Mouse (Mus musculus) testis, adult 2 months (tissue): ENCODE data around the gene Cachd1.

Source experiments
- CTCF ChIP-seq: fragments of 200-500 bp; IDR thresholded peaks from 2 replicates; pipeline ENCODE4 v1.5.1; 2012; ENCODE audit warnings: low read depth, mild to moderate bottlenecking, inconsistent platforms, low read length, moderate library complexity; ENCODE audit not compliant: control insufficient read depth, insufficient read depth, insufficient replicate concordance
- POLR2A ChIP-seq: fragments of 200-500 bp; IDR thresholded peaks from 2 replicates; pipeline ENCODE4 v1.6.1; 2012; ENCODE audit warnings: low read depth, mild to moderate bottlenecking, inconsistent platforms, low read length, moderate library complexity; ENCODE audit not compliant: control insufficient read depth

DNA sequence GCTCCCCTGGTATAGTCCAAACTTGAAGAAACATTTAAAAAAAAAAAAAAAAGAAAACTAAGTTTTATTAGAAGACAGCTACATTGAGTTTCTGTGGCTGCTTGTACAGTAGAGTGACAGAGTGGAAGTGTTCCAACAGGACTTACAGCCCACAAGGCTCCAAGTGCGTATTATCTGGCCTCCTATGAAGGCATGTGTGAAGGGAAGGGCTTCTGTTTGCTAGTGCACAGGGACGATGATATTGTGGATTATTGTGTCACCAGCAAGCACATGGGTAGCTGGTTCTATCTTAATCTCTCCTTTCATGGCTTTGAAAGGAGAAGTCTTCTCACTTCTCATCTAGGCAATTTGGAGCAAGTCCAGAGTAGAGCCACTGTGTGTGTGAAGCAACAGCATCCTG lies 138.6 kb downstream of the Cachd1 start:
- no peak for TF ChIP-seq CTCF
- TF ChIP-seq POLR2A, result no peak
